Mouse (Mus musculus) left cerebral cortex, adult 11 months (tissue): ENCODE measurements around the gene Myl3.

Source experiments
- DNase-seq: peaks from one replicate; pipeline ENCODE4 v3.0.0; 2022; ENCODE audit warnings: low spot score

Gene Myl3

DNA sequence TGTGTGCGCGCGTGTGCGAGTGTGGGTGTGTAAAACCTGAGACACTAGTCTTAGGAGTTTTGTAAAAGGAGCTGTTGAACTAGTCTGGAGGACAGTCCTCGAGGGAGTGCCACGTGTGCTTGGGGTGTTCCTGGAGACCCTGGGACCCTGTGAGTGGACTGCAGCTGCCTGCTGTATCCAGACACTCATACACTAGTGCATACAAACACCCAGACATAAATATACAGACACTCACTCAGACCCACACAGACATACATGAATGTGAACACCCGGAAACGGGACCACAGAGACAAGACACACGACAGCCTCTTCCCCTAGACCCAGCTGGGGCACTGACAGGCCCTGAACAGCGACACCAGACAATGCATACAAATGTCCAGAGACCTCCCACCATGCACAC, 21.1 kb downstream of the Myl3 start:
- no peak for DNase-seq

DNA sequence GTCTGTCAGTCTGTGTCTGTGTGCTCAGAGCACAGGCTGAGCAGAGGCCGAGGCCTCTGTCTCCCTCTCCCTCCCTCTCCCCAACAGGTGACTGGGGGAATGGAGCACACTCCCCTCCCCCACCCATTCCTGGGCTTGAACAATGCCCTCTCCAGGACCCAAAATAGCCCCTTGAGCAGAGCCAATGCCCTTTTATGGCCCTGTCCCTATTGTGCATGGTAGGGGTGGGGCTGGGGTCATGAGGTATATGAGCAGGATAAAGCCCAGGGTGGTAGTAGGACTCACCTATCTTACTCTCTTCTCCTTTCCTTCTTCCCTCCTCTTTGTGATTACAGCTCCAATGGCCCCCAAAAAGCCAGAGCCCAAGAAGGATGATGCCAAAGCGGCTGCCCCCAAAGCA, 21.7 kb downstream of the Myl3 start:
- DNase-seq, result no peak

DNA sequence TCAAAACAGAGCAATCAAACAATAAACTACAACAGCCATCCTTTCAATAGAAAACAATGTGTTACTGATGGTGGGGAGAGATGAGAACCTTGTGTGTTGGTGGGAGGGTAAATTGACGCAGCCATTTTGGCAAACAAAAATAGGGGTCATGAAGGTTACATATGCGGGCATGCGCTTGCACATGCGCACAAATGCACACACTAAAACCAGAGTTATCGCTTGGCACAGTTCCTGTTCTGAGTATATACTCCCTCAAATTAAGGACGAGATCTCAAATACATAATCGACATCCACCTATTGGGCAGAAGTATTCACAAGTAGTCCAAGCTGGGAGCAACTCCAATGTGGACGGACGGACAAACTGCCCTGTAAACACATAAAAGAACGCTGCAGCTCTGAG, 30.7 kb downstream of the Myl3 start:
- no peak for DNase-seq

DNA sequence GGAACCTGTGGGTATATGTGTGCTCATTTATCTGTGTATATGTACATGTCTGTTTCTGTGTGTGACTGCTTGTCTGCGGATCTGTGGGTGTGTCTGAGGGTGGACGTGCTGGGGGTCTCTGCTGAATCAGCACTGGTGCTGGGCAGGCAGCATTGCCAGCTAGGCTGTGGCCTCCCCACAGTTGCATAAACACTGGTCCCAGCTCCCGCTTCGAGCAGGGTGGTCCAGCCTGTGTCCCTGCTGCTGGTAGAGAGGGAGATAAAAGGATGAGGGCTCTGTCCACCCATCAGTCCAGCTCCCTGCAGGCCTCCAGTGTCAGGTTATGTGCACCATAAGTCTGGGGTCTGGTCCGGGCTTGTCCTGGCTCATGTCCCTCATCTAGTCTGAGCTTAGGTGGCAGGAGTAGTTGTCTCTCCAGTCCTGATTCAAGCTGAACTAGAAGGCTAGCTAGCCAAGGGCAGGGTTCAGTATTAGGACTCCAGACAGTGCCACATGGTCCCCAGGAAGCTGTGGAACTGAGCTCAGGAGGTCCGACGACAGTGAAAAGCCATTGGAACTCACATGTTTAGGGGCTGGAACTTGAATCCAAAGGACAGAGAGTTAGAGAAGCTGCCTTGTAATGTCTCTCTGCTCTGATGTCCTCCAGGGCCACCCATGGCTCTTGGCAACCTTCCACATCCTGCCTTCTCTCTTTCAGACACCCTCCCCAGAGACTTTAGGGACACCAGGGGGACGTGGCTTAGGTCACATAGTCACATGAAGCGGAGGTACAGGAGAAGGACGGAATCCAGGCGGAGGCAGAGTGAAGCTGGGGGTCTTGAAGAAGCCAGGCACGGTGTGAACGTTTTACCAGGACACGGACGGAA, 33.0 kb downstream of the Myl3 start:
- no peak for DNase-seq

DNA sequence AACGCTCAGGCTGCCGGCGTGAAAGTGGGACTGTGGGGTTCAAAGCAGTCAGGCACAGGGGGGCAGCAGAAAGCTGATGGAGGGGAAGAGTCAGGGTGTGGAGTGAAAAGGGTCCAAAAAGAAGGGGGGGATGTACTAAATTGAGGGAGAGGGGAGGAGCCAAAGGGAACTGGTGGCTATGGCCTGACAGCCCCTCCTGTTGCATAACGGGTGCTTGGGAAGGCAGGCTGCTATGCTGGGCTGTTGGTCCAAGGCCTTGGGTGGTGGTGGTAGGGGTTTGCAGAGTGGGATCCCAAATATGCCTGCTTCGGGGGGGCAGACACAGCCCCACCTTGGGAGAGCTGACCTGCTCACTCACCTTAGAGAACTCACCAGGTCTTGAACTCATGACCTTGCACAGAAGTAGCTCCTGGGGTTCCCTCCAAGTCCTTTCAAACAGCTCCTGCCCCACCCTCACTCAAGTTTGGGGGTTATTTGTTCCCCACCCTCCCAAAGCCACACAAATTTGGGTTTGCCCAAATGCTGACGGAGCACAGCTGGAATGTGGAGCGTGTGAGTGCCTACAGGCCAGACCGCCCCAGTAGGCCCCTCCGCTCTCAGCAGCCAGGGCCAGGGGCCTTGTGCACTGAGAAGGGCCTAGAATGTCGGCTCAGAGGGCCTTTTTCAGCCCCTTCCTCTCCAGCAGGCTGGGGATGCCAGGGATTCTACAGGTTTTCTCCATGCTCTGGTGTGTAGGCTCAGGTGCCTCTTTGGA, 33.8 kb downstream of the Myl3 start:
- DNase-seq, result no peak

DNA sequence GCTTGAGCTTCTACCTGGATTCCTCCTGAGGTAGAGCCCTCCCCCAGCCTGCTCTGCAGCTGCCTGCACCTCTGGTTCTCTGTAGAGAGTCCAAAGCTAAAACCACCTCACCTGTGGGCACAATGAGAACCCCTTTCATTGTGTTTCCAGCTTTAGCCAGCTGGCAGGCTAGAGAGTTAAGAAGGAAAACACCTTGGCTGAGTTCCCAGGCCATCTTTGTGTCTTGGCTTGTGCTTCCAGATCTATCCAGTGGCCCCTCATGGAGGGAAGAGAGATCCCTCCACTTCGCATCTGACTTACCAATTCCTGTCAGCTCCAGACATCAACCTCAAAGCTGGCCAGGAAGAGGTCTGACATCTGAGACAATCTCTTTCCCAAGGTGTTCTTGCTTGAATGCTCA, 36.4 kb downstream of the Myl3 start:
- DNase-seq, result no peak

DNA sequence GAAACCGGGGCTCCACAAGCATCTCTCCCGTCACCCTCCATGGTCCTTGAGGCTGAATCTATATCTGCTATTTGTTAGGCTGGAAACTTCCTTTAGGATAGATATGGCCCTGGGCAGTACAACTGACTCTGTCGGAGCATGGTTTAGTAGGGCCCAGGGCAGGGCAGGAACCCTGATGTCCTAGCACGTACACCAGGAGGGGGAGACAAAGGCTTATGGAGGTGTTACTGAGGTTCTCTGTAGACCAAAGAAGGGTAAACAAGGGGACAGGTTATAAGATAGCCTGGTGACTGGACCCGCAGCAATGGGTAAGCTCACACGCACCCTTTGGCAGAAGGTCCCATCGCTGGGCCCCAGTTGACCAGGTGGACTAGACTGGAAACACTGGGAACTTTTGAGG, 36.9 kb downstream of the Myl3 start:
- DNase-seq, result no peak

DNA sequence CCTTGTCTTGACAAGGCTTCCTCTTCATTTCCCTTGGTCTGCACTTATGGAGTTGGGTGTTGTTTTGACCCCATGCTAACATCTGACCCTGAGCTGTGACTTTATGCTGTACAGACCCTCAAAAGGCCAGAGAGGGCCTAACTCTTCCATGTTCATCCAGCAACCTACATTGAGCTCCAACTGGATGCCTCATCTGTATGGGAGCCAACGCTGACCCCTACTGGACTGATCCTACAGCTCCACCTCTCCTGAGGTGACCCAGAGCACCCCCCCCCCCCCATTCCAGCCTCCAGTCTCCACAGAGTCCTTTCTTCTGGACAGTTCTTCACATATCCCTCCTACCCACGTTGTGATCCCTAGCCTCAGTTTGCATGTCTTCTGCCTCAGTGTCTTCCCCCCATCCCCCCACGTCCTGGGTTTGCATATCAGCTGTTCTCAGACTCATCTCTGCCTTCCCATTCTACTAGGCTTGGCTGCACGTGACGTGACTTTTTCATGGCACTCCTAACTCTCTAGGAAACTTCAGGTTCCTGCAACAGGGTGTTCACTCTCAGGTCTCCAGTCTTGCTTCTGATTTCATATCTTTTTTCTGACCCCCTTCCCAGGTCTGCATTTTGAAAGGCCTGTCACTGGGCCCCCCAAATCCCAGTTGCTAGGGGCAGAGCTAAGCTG, 37.7 kb downstream of the Myl3 start:
- DNase-seq, result no peak

DNA sequence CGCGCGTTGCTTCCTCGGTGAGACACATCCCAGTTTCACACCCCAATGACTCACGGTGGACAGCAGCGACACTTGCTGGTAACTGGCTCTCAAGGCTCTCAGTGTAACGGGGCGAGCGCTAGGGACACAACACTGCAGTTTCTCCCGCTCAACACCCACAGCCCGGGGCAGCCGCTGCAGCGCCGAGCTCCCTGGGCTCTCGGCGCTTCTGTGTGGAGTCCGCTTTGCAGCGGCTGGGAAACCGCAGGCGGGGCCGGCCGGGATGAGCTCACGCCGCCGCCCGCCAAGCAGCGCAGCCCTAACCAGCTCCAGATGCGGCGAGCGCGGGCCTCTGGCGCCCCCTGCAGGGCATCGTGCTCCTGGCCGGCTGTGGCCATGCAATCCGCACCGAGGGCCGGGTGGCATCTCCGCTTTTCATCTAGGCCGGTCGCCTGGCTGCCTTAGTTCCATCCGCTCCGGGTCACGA, 39.6 kb downstream of the Myl3 start:
- DNase-seq, result peak; percentile 85

DNA sequence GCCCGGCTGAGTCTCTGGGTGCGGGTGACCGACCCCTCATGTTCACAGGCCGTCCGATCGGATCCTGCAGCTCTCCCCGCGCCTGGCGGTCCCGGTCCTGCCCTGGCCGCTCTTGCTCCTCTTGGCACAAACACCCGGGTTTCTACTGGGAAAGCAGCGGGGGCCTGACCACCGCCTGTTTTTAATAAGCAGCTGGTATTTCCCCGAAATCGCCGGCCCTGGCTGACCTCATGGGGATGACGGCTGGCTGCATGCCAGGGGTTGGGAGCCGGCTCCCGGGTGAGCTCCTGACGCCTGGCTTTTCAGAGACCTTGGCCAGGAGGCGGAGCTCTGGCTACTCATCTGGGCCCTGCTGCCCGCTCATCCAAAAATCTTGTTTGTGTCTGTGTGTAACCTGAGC, 40.1 kb downstream of the Myl3 start:
- DNase-seq, result peak; percentile 55

DNA sequence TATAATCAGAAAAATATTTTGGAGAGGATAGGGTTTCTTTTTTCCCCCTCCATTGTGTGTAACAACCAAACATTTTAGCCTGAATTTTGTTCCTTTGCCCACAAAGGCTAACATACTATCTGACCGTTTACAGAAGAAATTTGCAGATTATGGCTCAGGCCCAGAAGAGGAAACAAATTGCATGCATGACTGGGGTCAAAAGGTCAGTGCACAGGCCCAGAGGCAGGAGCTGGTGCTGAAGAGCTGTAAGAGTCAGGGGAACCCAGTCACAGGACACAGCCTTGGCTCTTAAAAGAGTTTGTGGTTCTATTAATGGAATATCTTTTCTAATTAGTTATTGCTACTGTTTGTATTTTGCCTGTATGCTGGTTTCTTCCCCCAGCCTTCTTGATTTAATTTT, 42.0 kb downstream of the Myl3 start:
- DNase-seq, result no peak

DNA sequence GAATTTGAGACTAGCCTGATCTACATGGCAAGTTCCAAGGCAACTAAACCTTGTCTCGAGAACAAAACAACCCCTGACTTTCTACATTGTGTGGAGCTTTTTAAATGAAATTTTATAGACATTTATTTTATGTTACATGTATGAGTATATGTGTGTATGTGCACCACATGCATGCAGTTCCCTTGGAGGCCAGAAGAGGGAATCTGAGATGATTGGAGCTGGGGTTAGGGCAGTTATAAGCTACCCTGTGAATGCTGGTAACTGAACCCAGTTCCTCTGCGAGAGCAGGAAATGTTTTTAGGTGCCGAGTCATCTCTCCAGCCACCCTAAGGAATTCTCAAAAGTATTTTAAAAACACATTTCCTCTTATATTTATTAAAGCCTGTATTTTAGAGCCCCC, 46.5 kb downstream of the Myl3 start:
- no peak for DNase-seq

DNA sequence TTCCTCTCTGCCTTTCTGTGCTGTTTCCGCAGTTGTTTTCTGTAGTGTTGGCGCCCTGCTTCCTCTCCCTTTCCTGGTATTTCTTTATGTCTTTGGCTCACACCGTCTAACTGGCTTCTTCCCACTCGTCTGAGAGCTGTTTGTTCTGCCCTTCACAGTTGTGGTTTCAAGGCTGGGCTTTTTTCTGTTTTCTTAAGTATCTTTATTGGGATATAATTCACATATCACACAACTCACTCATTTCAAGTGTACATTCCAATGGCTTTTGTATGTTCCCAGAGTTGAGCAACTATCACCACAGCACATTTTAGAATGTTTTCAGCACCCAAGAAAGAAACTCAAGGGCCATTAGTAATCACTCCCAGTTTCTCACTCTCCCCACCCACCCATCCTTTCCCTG, 48.8 kb downstream of the Myl3 start:
- no peak for DNase-seq

DNA sequence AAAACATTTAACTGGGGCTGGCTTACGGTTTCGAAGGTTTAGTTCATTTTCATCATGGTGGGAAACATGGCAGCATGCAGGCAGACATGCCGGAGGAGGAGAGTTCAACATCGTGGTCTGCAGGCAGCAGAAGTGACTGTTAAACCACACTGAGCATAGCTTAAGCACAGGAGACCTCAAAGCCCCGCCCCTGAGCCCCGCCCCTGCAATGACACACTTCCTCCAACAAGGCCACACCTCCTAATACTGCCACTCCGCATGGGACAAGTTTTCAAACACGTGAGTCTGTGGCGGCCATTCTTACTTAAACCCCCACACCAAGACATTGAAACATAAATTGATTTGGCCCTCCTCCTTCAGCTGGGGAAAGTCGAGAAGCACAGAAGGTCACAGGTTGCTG, 55.4 kb downstream of the Myl3 start:
- DNase-seq, result no peak

DNA sequence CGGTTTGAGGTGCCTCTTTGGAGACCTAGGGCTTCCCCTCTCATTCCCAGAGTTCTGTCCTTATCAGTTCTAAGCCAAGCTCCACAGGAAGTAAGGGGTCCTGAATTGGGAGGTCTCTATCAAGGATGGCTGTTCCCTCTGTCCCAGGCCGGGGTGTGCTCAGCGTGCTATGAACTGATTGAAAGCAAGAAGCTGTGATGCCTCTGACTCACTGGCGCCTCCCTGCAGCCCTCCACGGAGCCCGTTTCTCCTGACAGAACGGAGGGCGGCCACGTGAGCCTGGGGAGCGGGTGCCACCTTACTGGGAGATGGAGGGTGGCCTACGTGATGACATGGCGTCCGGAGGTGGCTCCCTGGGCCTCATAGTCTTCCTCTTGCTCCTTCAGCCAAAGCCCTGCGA, 56.2 kb downstream of the Myl3 start, which contains the start of gene Prss42:
Prss42 (plus strand) TSS at position 301 of the 400 bp plus-strand sequence.
- DNase-seq, result no peak

DNA sequence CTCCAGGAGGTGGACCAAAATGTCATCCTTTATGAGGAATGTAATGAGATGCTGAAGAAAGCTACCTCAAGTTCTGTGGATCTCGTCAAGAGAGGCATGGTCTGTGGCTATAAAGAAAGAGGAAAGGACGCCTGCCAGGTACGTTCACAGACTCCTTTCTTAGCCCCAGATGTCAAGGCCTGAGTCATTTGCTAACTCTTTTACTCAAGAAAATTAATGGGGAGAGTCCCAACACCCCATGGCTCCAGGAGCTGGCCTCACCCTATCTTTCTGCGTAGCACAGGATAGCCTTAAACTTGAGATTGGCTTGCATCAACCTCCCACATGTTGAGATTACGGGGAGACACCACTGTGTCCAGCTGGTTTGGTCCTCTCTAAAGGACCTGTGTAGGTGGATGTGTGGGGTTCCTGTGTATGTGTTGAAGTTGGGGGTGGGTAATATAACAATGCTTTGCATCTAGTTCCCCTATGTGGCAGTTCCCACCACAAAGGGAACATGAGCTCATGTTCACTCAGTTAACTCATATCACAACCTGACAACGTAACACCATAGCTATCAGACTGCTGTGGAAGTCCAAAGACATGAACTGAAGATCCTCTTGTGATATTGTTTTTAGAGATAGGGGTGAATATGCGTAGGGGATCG, 59.3 kb downstream of the Myl3 start:
- no peak for DNase-seq

DNA sequence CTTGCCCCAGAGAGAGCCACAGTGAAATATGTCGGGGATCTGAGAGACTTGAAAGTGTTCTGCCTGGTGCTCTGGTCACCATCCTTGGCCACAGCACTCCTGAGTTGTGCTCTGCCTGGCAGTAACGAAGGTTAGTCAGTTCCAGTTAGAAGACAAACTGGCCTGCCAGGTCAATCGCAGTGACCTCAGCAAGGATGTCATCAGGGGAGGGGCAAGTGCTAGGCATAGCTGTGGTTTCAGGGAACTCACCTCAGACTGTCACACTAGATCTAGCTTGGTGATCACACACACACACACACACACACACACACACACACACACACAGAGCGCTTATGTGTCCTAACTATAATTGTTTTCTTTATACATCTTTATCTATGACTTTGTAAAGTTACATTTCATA, 61.6 kb downstream of the Myl3 start:
- no peak for DNase-seq

DNA sequence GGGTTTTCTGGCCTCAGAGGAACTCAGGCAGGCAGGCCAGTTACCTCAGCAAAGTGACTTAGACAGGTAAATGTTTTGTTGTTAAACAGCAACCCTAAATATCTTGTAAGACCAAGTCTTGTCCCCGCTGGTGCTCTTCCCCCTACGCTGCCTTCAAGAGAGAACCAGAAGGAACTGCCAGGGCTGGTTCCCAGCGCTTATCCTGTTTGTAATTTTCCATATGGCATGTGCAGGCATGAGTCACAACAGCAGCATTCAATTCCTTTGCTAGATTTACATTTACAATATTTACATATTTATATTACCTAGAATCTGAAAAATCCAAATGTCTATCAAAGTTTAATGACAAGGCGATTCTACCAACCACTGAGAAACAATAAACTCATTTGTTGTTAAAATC, 68.4 kb downstream of the Myl3 start:
- DNase-seq, result no peak

DNA sequence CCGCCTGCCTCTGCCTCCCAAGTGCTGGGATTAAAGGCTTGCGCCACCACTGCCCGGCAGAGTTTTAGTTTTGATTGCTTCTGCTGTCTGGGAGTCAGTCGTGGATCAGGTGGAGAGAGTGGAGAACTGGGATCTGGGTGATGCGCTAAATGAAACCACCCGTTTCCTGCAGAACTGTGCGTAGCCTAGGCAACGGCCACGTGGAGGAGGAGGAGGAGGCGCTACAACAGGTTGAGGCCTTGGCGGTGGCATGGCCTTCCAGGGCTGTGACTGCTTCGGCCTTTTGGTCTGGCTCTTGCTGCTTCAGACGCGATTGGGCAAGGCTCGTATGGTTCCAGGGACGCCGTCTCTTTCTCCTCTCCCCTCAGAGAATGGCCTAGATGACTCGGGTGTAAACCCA, 72.1 kb downstream of the Myl3 start, which contains the start of gene Prss44:
Prss44 (plus strand) TSS at position 206 of the 400 bp plus-strand sequence.
- DNase-seq, result no peak
